Mouse (Mus musculus): Measurements from ENCODE around the gene Hsd3b2. TPM values are rescaled to one million over a fixed set of nuclear protein-coding genes. Genes with fewer than 3 reads are reported as not detected.

Hsd3b2 gene
- polyA plus RNA-seq, 1 experiment from 2014 or later, result 0.08 TPM

Other genes with a start within 250 kb of the Hsd3b2 start
- not detected in 2 replicates for gene Hsd3b4, start 214.0 kb downstream of the Hsd3b2 start, polyA plus RNA-seq (2015; fragmentation: Nextera tagmentation; extraction: Ambion mirVana)
- gene Gm10681, start 135.7 kb downstream of the Hsd3b2 start, polyA plus RNA-seq (2015; fragmentation: Nextera tagmentation; extraction: Ambion mirVana), result not detected in 2 replicates
- not detected in 2 replicates for gene Hsd3b5, start 94.3 kb downstream of the Hsd3b2 start, polyA plus RNA-seq (2015; fragmentation: Nextera tagmentation; extraction: Ambion mirVana)
- gene Hsd3b3, start 38.6 kb upstream of the Hsd3b2 start, polyA plus RNA-seq (2015; fragmentation: Nextera tagmentation; extraction: Ambion mirVana), result not detected in 2 replicates
- gene Hsd3b6, start 89.9 kb upstream of the Hsd3b2 start, polyA plus RNA-seq (2015; fragmentation: Nextera tagmentation; extraction: Ambion mirVana), result 12.8 and 16.5 TPM in 2 replicates
- 0.21 TPM in 1 of 2 replicates, not detected in the other for gene Hsd3b1, start 135.3 kb upstream of the Hsd3b2 start, polyA plus RNA-seq (2015; fragmentation: Nextera tagmentation; extraction: Ambion mirVana)
- 0.25 TPM in 1 of 2 replicates, not detected in the other for gene Hao2, start 168.7 kb upstream of the Hsd3b2 start, polyA plus RNA-seq (2015; fragmentation: Nextera tagmentation; extraction: Ambion mirVana)

All from embryonic facial prominence, embryonic 13.5 days (tissue).